ENCODE assay signal across 9 mouse cellular contexts in genomic region chr13:93072871-93073411, GRCm38 (mm10).
DNase-seq lines count a peak whose midpoint lies in the region; ATAC-seq and TF ChIP-seq lines count a peak whose summit lies in the region.
"Had no signal": no experiment of that assay in that cellular context is flagged by ENCODE, and none has a peak within 500 bp of the region (broad histone marks: within the 10 kb centered on the region; RNA-seq: fewer than 3 reads in every experiment).

No protein-coding gene starts in this region.

- no peak for DNase-seq in lung, postnatal 14 days
- peak; percentile 86 for DNase-seq in thymus, postnatal 0 days (ENCODE audit: low spot score)
- no peak for DNase-seq in heart, adult 2 months
- no peak for DNase-seq in gastrocnemius, adult 2 months
- DNase-seq in spleen, postnatal 36 days (ENCODE audit: low spot score in 2 of 2) = no peak

- no peaks in the 10 kb centered on the region for H3K9me3 ChIP-seq in lung, embryonic 15.5 days
- H3K9me3 ChIP-seq in embryonic facial prominence, embryonic 15.5 days (replicated peaks) = no peaks in the 10 kb centered on the region
- H3K9me3 ChIP-seq: G1E had no signal

- no peak overlapping the region for H3K27ac ChIP-seq in lung, embryonic 15.5 days
- peak overlapping the region; percentile 60; the same call in 1 of the 2 replicates for H3K27ac ChIP-seq in embryonic facial prominence, embryonic 15.5 days (replicated peaks)
- no peak overlapping the region for H3K27ac ChIP-seq in heart, adult 2 months
- H3K27ac ChIP-seq in gastrocnemius, adult 2 months = no peak overlapping the region

- intact Hi-C loops in heart, adult 2 months (cut with DNase I) = no loop called here
- intact Hi-C loops in gastrocnemius, adult 2 months (cut with DNase I) = no loop called here

- ATAC-seq in lung, embryonic 15.5 days (ENCODE audit: borderline replicate concordance, extremely low read depth, low FRiP score, low TSS enrichment) = no peak; the same call in 1 of the 2 replicates
- ATAC-seq in embryonic facial prominence, embryonic 15.5 days (ENCODE audit: insufficient number of reproducible peaks, low FRiP score, low TSS enrichment, low read depth) = no peak; the same call in 1 of the 2 replicates
- 0 out of 2 replicates have a peak, but pooled peaks have one; percentile 40 for ATAC-seq in megakaryocyte, adult 5-6 weeks (ENCODE audit: poor library complexity, severe bottlenecking)

- H3K4me2 ChIP-seq in lung, embryonic 15.5 days = peak overlapping the region; percentile 41; the same call in 1 of the 2 replicates
- H3K4me2 ChIP-seq in embryonic facial prominence, embryonic 15.5 days (replicated peaks) = peak overlapping the region; percentile 40

- TF ChIP-seq POLR2A in heart, adult 2 months (IDR thresholded peaks at IDR 0.05; ENCODE audit: insufficient read depth, low read depth, low read length) = no peak

- H3K27me3 ChIP-seq in lung, embryonic 15.5 days = no peaks in the 10 kb centered on the region
- no peaks in the 10 kb centered on the region for H3K27me3 ChIP-seq in embryonic facial prominence, embryonic 15.5 days
- H3K27me3 ChIP-seq in heart, adult 2 months (ENCODE audit: control insufficient read depth, insufficient read depth, low read length) = no peaks in the 10 kb centered on the region

- no peak for TF ChIP-seq EP300 in heart, adult 2 months (IDR thresholded peaks at IDR 0.05; ENCODE audit: insufficient read depth, low read depth, low read length)

- peaks cover 19% of the 10 kb centered on the region for H3K4me1 ChIP-seq in lung, embryonic 15.5 days
- peaks cover 20% of the 10 kb centered on the region for H3K4me1 ChIP-seq in embryonic facial prominence, embryonic 15.5 days
- H3K4me1 ChIP-seq in heart, adult 2 months (ENCODE audit: control insufficient read depth, insufficient read depth, low read length) = peaks cover 1% of the 10 kb centered on the region; the same call in 1 of the 2 replicates

- H3K79me2 ChIP-seq in heart, adult 2 months (replicated peaks; ENCODE audit: control insufficient read depth, insufficient read depth, low read length) = no peaks in the 10 kb centered on the region

- H3K36me3 ChIP-seq in lung, embryonic 15.5 days = no peaks in the 10 kb centered on the region
- H3K36me3 ChIP-seq in embryonic facial prominence, embryonic 15.5 days = no peaks in the 10 kb centered on the region
- peaks cover 2% of the 10 kb centered on the region for H3K36me3 ChIP-seq in heart, adult 2 months (ENCODE audit: control insufficient read depth, insufficient read depth, low read length)
- H3K36me3 ChIP-seq: G1E had no signal

- no peak for TF ChIP-seq CTCF in heart, adult 2 months (IDR thresholded peaks at IDR 0.05)
- TF ChIP-seq CTCF in gastrocnemius, adult 2 months (IDR thresholded peaks at IDR 0.05) = no peak

- WGBS in lung, embryonic 15.5 days = 16% methylated on average over 15 of the region's 15 CpGs
- 13% methylated on average over 15 of the region's 15 CpGs for whole genome bisulfite sequencing in embryonic facial prominence, embryonic 15.5 days
- WGBS in heart, adult 2 months = 62% methylated on average over 15 of the region's 15 CpGs

- no peak overlapping the region for H3K4me3 ChIP-seq in lung, embryonic 15.5 days
- H3K4me3 ChIP-seq in embryonic facial prominence, embryonic 15.5 days (replicated peaks) = no peak overlapping the region
- H3K4me3 ChIP-seq in heart, adult 2 months = no peak overlapping the region
- no peak overlapping the region for H3K4me3 ChIP-seq in gastrocnemius, adult 2 months

- no peak overlapping the region for H3K9ac ChIP-seq in lung, embryonic 15.5 days
- no peak overlapping the region for H3K9ac ChIP-seq in embryonic facial prominence, embryonic 15.5 days
- no peak overlapping the region for H3K9ac ChIP-seq in heart, adult 2 months (ENCODE audit: low read depth, low read length)
